Mouse (Mus musculus) embryonic fibroblast, embryonic 13.5 days (primary cell): Measurements from ENCODE around the gene Ttbk1. TPM values are rescaled to one million over a fixed set of nuclear protein-coding genes. Genes with fewer than 3 reads are reported as not detected.
A peak's percentile ranks its signal among the peaks of the same experiment; 100 is the strongest.

Source experiments
- H3K27ac ChIP-seq: 2 replicates; pipeline ENCODE4 v1.5.1; 2012; ENCODE audit warnings: low read length, control low read depth, inconsistent platforms; ENCODE audit not compliant: insufficient read depth
- H3K4me1 ChIP-seq: 2 replicates; pipeline ENCODE4 v1.6.1; 2011; ENCODE audit warnings: low read length; ENCODE audit not compliant: control insufficient read depth, insufficient read depth
- H3K4me3 ChIP-seq: 2 replicates; pipeline ENCODE4 v1.5.1; 2011; ENCODE audit warnings: mild to moderate bottlenecking, control low read depth, low read length; ENCODE audit not compliant: insufficient read depth
- CTCF ChIP-seq: IDR thresholded peaks from 2 replicates; pipeline ENCODE4 v1.5.1; 2011; ENCODE audit warnings: mild to moderate bottlenecking, control low read depth, low read length, moderate library complexity, borderline replicate concordance; ENCODE audit not compliant: insufficient read depth
- POLR2A ChIP-seq: IDR thresholded peaks from 2 replicates; pipeline ENCODE4 v1.6.1; 2011; ENCODE audit warnings: low read depth, mild to moderate bottlenecking, control low read depth, low read length, moderate library complexity
- polyA plus RNA-seq: library from polyadenylated mRNA; stranded (reverse); fragments of >200 nt; gene quantifications from 2 replicates; pipeline ENCODE4 v1.2.4, GENCODE M21; 2011; ENCODE audit warnings: low read depth; ENCODE audit not compliant: missing spikeins, insufficient read length

Ttbk1 gene
- polyA plus RNA-seq, 1 experiment, result 0.35 TPM

DNA sequence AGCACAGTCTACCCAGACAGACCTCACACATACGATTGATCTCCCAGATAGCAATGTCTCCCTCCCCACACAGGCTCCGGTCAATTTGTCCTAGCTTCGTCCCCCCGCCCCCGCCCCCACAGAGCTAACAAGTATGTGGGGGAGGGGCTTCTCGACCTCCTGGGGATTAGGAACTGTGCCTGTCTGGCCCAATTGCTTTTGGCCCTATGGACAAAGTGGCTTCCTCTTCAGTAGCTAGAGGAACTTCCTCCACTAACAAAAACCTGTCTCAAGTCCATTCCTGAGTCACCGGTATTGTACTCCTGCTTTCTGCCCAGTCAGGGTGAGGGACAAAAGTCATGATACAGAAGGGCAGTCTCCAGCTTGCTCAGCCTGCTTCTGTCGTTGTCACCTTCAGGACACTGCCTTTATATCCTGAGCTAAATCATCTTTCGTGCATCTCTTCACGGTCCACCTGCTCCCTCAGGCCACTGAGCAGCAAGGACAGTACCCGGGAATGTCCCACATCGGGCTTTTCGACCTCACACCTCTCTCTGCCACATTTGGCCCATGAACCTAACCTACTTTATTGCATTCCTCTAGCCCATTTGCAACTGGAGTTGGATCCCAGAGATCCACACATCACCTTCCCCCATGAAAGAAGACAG lies 34.0 kb downstream of the Ttbk1 start:
- TF ChIP-seq CTCF (no peak), POLR2A (no peak)
- Histone ChIP-seq H3K27ac (no peak overlapping the region), H3K4me1 (0 out of 2 replicates have a peak, but pooled peaks cover 3% of the 10 kb centered on the region), H3K4me3 (no peak overlapping the region)

DNA sequence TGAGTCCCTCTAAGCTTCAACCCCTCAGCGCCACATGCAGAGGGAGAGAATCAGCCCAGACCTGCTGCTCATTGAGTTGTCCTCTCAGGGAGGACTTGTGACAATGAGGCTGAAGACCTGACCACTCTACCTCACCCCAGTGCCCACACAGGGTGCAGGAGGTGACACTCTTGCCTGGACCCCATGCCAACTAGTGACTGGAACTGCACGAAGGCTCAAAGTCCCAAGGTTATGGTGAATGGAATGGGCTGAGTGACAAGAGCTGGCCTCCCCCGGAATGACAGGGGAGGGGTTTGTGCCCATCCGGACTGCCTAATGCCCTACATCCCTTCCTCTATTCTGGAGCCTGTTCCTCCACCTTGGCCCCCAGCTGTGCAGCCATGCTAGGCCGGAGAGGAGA lies 34.8 kb downstream of the Ttbk1 start:
- H3K4me1 ChIP-seq, result 0 out of 2 replicates have a peak, but pooled peaks cover 3% of the 10 kb centered on the region
- TF ChIP-seq POLR2A, result no peak
- TF ChIP-seq CTCF, result no peak
- no peak overlapping the region for H3K4me3 ChIP-seq

GRCm38 (mm10) chr17:46446264-46446663 lies 41.2 kb downstream of the Ttbk1 start:
- Histone ChIP-seq H3K27ac (no peak overlapping the region), H3K4me3 (no peak overlapping the region), H3K4me1 (no peaks in the 10 kb centered on the region)
- TF ChIP-seq POLR2A, result no peak
- no peak for TF ChIP-seq CTCF

More for the DNA sequence above, 34.8 kb downstream of the Ttbk1 start:
- H3K27ac ChIP-seq, result no peak overlapping the region

GRCm38 (mm10) chr17:46444839-46445579 lies 42.5 kb downstream of the Ttbk1 start:
- Histone ChIP-seq H3K4me3 (no peak overlapping the region), H3K4me1 (no peaks in the 10 kb centered on the region), H3K27ac (no peak overlapping the region)
- no peak for TF ChIP-seq CTCF
- no peak for TF ChIP-seq POLR2A

DNA sequence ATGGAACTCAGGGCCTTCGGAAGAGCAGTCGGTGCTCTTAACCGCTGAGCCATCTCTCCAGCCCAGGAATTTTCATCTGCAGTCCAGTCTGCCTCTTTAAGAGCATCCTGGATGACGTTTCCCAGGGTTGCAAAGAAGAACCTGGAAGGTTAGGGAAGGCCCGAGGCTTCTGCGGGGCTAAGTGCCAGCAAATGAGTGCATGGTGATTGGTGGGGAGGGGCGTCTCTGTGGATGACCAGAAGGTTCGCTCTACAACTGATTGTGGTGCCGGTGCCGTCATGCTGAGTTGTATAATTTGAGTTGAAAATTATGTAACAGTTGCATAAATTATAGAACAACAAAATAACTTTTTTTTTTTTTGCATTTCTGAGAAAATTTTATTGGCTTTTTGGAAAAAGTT lies 48.3 kb downstream of the Ttbk1 start:
- TF ChIP-seq CTCF (no peak), POLR2A (no peak)
- Histone ChIP-seq H3K27ac (no peak overlapping the region), H3K4me1 (no peaks in the 10 kb centered on the region), H3K4me3 (no peak overlapping the region)

DNA sequence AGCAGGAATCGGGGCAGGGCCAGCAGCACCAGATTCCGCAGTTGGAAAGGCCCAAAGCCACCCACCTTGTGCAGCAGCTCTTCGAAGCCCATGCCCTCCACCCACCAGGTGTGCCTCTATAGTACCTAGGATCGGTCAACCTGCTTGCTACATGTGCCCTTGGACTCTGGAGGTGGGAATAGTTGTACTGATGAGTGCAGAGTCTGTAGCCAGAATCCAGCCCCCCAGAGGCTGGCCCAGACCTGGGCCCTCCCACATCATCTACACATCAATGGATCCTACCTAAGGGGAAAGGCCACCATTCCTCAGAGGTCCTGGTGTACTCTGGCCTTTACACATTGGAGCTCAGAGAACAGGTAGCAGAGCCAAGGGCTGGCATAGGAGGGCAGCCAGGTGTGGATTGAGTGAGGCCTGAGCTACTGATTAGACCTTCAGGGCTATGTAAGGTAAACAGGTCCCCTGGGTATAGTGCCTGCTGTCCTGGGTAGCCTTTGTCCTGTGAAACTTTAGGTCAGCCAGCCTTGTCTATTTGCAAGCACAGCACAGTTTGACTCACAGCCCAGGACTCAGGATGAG lies 49.1 kb downstream of the Ttbk1 start, which contains the start of gene Slc22a7:
Gene Slc22a7, minus strand, starts transcription at position 160 of the 576 bp plus-strand sequence.
- no peak for TF ChIP-seq POLR2A
- TF ChIP-seq CTCF, result no peak
- no peaks in the 10 kb centered on the region for H3K4me1 ChIP-seq
- H3K27ac ChIP-seq, result no peak within 1 kb of the TSS
- no peak within 1 kb of the TSS for H3K4me3 ChIP-seq

DNA sequence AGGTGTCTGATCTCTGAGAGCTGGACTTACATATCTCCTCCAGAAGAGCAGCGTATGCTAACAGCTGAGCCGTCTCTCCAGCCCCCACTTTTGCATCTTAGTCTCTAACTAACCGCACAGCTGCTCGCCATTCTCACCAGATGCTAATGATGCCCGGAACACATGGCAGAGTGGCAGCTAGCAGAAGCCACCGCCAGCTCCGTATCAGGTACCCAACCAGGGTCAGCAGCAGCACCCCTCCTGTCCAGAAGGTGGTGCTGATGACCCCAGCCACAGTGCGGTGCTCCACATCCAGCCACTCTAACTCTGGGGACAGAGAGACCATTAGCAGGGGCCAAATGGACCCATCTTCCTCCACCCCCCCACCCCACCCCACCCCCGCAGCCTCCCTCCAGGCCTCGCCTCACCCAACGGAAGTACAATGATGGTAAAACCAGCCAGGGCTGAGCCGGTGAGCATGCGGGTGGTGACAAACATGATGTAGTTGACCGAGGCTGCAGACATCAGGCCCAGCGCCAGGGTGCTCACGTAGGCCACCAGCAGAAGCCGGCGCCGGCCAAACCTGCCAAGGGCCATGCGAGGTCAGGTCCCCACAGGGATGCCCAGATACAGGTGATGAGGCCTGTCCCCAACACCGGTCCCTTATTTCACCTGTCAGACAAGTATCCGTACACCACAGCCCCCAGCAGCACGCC lies 50.7 kb downstream of the Ttbk1 start:
- Histone ChIP-seq H3K4me3 (no peak overlapping the region), H3K27ac (no peak overlapping the region), H3K4me1 (no peaks in the 10 kb centered on the region)
- peak; percentile 63; the same call in 1 of the 2 replicates for TF ChIP-seq CTCF
- TF ChIP-seq POLR2A, result no peak

GRCm38 (mm10) chr17:46433627-46434026 lies 53.8 kb downstream of the Ttbk1 start:
- Histone ChIP-seq H3K27ac (no peak overlapping the region), H3K4me3 (no peak overlapping the region), H3K4me1 (no peaks in the 10 kb centered on the region)
- no peak for TF ChIP-seq CTCF
- TF ChIP-seq POLR2A, result no peak

- H3K4me1 ChIP-seq, result no peaks in the 10 kb centered on the region
- no peak within 1 kb of the TSS for H3K4me3 ChIP-seq
- H3K27ac ChIP-seq, result no peak within 1 kb of the TSS
- TF ChIP-seq CTCF (no peak), POLR2A (no peak)
Observed at GRCm38 (mm10) chr17:46428761-46429414, 58.6 kb downstream of the Ttbk1 start, which contains the start of gene Crip3. TSS of gene Crip3 (plus strand) at chr17:46428926.

- Histone ChIP-seq H3K4me3 (no peak overlapping the region), H3K27ac (no peak overlapping the region), H3K4me1 (no peaks in the 10 kb centered on the region)
- no peak for TF ChIP-seq CTCF
Observed at GRCm38 (mm10) chr17:46426496-46426895, 61.0 kb downstream of the Ttbk1 start.
